Mouse (Mus musculus): ENCODE measurements around the gene Olfm4. TPM values are rescaled to one million over a fixed set of nuclear protein-coding genes. Genes with fewer than 3 reads are reported as not detected.

Gene Olfm4
- polyA plus RNA-seq, 1 experiment from 2014 or later, result 1.2 TPM

DNA sequence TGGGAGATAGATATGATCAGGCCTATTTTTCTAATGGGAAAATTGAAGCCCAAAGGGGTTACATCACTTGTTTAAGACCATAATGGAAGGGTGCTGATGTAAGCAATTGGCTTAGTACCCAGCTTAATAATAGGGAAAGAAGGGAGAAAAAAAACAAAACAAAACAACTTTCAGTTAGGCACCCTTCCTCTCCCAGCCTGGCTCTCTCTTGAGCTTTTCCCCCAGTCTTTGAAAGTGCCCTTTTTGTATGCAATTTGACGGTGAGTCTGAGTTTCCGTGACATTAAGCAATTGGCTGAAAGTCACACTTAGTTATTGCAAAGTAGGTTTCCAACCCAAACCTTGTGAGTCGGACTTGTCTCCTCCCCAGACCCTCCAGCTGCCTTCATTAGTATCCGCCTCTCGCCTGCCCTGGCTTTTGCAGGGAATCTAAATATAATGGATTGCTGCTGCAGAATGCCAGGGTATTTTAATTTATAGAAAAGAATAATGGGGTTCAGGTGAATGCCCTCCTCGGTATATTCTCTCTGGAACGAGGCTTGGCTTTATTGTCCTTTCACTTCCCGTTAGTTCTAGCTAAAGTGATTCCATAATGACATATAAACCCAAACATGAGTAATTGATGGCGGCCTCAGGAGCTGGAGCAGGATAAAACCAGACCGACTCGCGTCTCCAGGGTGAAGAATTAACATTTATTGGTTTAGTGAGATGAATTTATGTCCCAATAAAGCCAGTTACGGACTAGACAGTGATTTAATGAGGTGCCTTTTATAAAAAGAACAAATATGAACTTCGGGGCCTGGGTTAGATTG, 12.7 kb upstream of the Olfm4 start:
- Histone ChIP-seq H3K4me3 (replicated peaks; ENCODE audit: low read length) (no peak overlapping the region), H3K27ac (no peak overlapping the region), H3K9me3 (ENCODE audit: control insufficient read depth, low read length) (peaks cover 5% of the 10 kb centered on the region; the same call in 1 of the 2 replicates), H3K4me2 (replicated peaks) (no peak overlapping the region), H3K9ac (no peak overlapping the region), H3K27me3 (ENCODE audit: control insufficient read depth, insufficient read depth, low read length) (no peaks in the 10 kb centered on the region), H3K4me1 (replicated peaks; ENCODE audit: control insufficient read depth, insufficient read depth, low read length) (0 out of 2 replicates have a peak, but pooled peaks cover 3% of the 10 kb centered on the region), H3K36me3 (replicated peaks; ENCODE audit: control insufficient read depth, insufficient read depth) (no peaks in the 10 kb centered on the region)
- peak; percentile 29 for DNase-seq (ENCODE audit: low spot score)
- no peak for ATAC-seq (ENCODE audit: low FRiP score)
- WGBS, result 35% methylated on average over 14 of the region's 14 CpGs

- Histone ChIP-seq H3K36me3 (replicated peaks; ENCODE audit: control insufficient read depth, insufficient read depth) (no peaks in the 10 kb centered on the region), H3K9me3 (ENCODE audit: control insufficient read depth, low read length) (no peaks in the 10 kb centered on the region), H3K4me1 (replicated peaks; ENCODE audit: control insufficient read depth, insufficient read depth, low read length) (no peaks in the 10 kb centered on the region), H3K27ac (no peak overlapping the region), H3K4me2 (replicated peaks) (no peak overlapping the region), H3K27me3 (ENCODE audit: control insufficient read depth, insufficient read depth, low read length) (no peaks in the 10 kb centered on the region), H3K9ac (no peak overlapping the region), H3K4me3 (replicated peaks; ENCODE audit: low read length) (no peak overlapping the region)
- ATAC-seq (ENCODE audit: low FRiP score) (no peak), DNase-seq (ENCODE audit: low spot score) (no peak)
- WGBS, result 92% methylated on average over 4 of the region's 4 CpGs
Observed at GRCm38 (mm10) chr14:79981437-79981836, 2.4 kb upstream of the Olfm4 start.

DNA sequence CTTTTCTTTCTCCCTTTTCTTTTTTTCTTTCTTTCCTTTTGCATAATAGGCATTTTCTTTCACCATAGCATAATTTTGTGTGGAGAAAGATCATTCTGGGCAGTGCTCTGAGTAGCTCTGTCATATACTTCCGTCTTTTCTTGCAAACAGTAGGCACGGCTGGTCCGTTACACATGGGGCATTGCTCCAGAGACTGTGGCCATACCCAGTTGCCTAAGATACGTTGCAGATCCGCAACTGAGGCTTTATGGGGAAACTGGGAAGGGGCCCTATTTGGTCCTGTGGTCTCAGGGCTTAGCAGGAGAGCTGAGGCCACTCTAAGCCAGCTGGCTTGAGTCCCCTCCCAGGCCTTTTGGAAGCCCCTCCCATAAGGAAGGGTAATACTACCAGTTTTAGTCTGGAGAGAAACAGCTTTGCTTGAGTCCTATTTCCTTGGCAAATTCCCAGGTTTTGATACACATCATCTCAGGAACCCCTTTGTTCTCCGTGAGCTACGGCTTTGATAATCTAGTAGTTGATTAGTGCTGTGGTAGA, 1.3 kb downstream of the Olfm4 start:
- Histone ChIP-seq H3K9me3 (ENCODE audit: control insufficient read depth, low read length) (no peaks in the 10 kb centered on the region), H3K36me3 (replicated peaks; ENCODE audit: control insufficient read depth, insufficient read depth) (no peaks in the 10 kb centered on the region), H3K9ac (no peak overlapping the region), H3K27ac (no peak overlapping the region), H3K4me3 (replicated peaks; ENCODE audit: low read length) (no peak overlapping the region), H3K4me1 (replicated peaks; ENCODE audit: control insufficient read depth, insufficient read depth, low read length) (no peaks in the 10 kb centered on the region), H3K4me2 (replicated peaks) (no peak overlapping the region), H3K27me3 (ENCODE audit: control insufficient read depth, insufficient read depth, low read length) (no peaks in the 10 kb centered on the region)
- DNase-seq (ENCODE audit: low spot score) (no peak), ATAC-seq (ENCODE audit: low FRiP score) (no peak)
- 86% methylated on average over 7 of the region's 7 CpGs for WGBS

DNA sequence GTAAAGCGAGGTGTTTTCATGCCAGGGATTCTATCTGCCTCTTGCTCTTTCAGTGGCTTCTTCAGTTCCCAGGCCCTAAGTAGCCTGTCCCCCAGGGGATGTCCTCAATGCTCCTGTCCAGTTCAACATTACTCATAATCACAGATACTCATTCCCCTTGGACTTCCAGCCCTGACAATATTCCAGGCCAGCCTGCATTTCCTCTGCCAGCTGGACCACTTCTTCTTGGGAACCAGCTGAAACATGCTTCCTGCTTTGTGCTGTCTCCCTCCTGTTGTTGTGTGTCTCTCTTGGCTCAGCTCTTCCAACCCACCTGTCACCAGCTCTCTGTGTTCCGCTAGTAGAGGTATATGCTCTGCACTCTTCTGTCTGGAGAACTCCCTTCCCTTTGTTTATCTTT, 1.8 kb downstream of the Olfm4 start:
- H3K9me3 ChIP-seq (ENCODE audit: control insufficient read depth, low read length), result no peaks in the 10 kb centered on the region
- 83% methylated on average over 2 of the region's 2 CpGs for WGBS
- DNase-seq (ENCODE audit: low spot score), result no peak
- no peaks in the 10 kb centered on the region for H3K36me3 ChIP-seq (replicated peaks; ENCODE audit: control insufficient read depth, insufficient read depth)
- no peak overlapping the region for H3K9ac ChIP-seq
- H3K4me2 ChIP-seq (replicated peaks), result no peak overlapping the region
- H3K27me3 ChIP-seq (ENCODE audit: control insufficient read depth, insufficient read depth, low read length), result no peaks in the 10 kb centered on the region
- ATAC-seq (ENCODE audit: low FRiP score), result no peak
- H3K4me3 ChIP-seq (replicated peaks; ENCODE audit: low read length), result no peak overlapping the region
- no peak overlapping the region for H3K27ac ChIP-seq
- no peaks in the 10 kb centered on the region for H3K4me1 ChIP-seq (replicated peaks; ENCODE audit: control insufficient read depth, insufficient read depth, low read length)

GRCm38 (mm10) chr14:79986831-79987230, 3.0 kb downstream of the Olfm4 start:
- WGBS, result 65% methylated on average over 8 of the region's 8 CpGs

GRCm38 (mm10) chr14:79989785-79990184, 5.9 kb downstream of the Olfm4 start:
- 61% methylated on average over 4 of the region's 4 CpGs for WGBS
- H3K4me2 ChIP-seq (replicated peaks), result no peak overlapping the region

More at GRCm38 (mm10) chr14:79986831-79987230, 3.0 kb downstream of the Olfm4 start:
- no peak overlapping the region for H3K4me2 ChIP-seq (replicated peaks)
- DNase-seq (ENCODE audit: low spot score) (no peak), ATAC-seq (ENCODE audit: low FRiP score) (no peak)
- no peaks in the 10 kb centered on the region for H3K4me1 ChIP-seq (replicated peaks; ENCODE audit: control insufficient read depth, insufficient read depth, low read length)
- H3K9ac ChIP-seq, result no peak overlapping the region
- no peaks in the 10 kb centered on the region for H3K9me3 ChIP-seq (ENCODE audit: control insufficient read depth, low read length)
- no peaks in the 10 kb centered on the region for H3K36me3 ChIP-seq (replicated peaks; ENCODE audit: control insufficient read depth, insufficient read depth)
- no peak overlapping the region for H3K27ac ChIP-seq
- no peaks in the 10 kb centered on the region for H3K27me3 ChIP-seq (ENCODE audit: control insufficient read depth, insufficient read depth, low read length)
- no peak overlapping the region for H3K4me3 ChIP-seq (replicated peaks; ENCODE audit: low read length)

DNA sequence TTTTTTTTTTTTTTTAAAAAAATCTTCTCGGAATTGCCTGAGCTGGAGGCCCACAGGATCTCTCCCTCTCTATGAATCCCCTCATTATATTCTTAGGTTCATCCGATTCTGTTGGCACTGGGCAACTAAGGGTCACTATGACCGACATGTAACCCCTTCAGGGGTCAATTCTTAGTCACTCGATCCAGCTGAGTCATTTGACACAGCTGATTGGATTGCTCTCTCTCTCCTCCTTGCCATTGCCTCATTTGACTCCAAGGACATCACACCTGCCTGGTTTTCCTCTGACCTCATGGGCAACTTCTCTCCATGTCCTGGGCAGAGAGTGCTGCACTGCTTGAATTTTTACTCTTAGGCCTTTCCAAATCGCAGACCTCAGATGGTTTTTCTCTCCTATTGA, 6.7 kb downstream of the Olfm4 start:
- Histone ChIP-seq H3K9ac (no peak overlapping the region), H3K9me3 (ENCODE audit: control insufficient read depth, low read length) (no peaks in the 10 kb centered on the region), H3K4me2 (replicated peaks) (no peak overlapping the region), H3K27me3 (ENCODE audit: control insufficient read depth, insufficient read depth, low read length) (no peaks in the 10 kb centered on the region), H3K4me3 (replicated peaks; ENCODE audit: low read length) (no peak overlapping the region), H3K4me1 (replicated peaks; ENCODE audit: control insufficient read depth, insufficient read depth, low read length) (no peaks in the 10 kb centered on the region), H3K27ac (no peak overlapping the region), H3K36me3 (replicated peaks; ENCODE audit: control insufficient read depth, insufficient read depth) (no peaks in the 10 kb centered on the region)
- ATAC-seq (ENCODE audit: low FRiP score) (no peak), DNase-seq (ENCODE audit: low spot score) (no peak)
- 64% methylated on average over 5 of the region's 5 CpGs for WGBS

More at GRCm38 (mm10) chr14:79989785-79990184, 5.9 kb downstream of the Olfm4 start:
- Histone ChIP-seq H3K4me1 (replicated peaks; ENCODE audit: control insufficient read depth, insufficient read depth, low read length) (no peaks in the 10 kb centered on the region), H3K9me3 (ENCODE audit: control insufficient read depth, low read length) (no peaks in the 10 kb centered on the region), H3K27me3 (ENCODE audit: control insufficient read depth, insufficient read depth, low read length) (no peaks in the 10 kb centered on the region), H3K4me3 (replicated peaks; ENCODE audit: low read length) (no peak overlapping the region), H3K27ac (no peak overlapping the region), H3K9ac (no peak overlapping the region), H3K36me3 (replicated peaks; ENCODE audit: control insufficient read depth, insufficient read depth) (no peaks in the 10 kb centered on the region)
- ATAC-seq (ENCODE audit: low FRiP score) (no peak), DNase-seq (ENCODE audit: low spot score) (no peak)

- no peak overlapping the region for H3K9ac ChIP-seq
- H3K4me1 ChIP-seq (replicated peaks; ENCODE audit: control insufficient read depth, insufficient read depth, low read length), result peaks cover 5% of the 10 kb centered on the region; the same call in 1 of the 2 replicates
- H3K4me2 ChIP-seq (replicated peaks), result no peak overlapping the region
- 35% methylated on average over 4 of the region's 4 CpGs for WGBS
- no peaks in the 10 kb centered on the region for H3K27me3 ChIP-seq (ENCODE audit: control insufficient read depth, insufficient read depth, low read length)
- no peak overlapping the region for H3K4me3 ChIP-seq (replicated peaks; ENCODE audit: low read length)
- H3K36me3 ChIP-seq (replicated peaks; ENCODE audit: control insufficient read depth, insufficient read depth), result no peaks in the 10 kb centered on the region
- DNase-seq (ENCODE audit: low spot score) (no peak), ATAC-seq (ENCODE audit: low FRiP score) (no peak)
- H3K27ac ChIP-seq, result peak overlapping the region; percentile 47; the same call in 1 of the 2 replicates
- H3K9me3 ChIP-seq (ENCODE audit: control insufficient read depth, low read length), result no peaks in the 10 kb centered on the region
Observed at GRCm38 (mm10) chr14:79997534-79997933, 13.7 kb downstream of the Olfm4 start.

DNA sequence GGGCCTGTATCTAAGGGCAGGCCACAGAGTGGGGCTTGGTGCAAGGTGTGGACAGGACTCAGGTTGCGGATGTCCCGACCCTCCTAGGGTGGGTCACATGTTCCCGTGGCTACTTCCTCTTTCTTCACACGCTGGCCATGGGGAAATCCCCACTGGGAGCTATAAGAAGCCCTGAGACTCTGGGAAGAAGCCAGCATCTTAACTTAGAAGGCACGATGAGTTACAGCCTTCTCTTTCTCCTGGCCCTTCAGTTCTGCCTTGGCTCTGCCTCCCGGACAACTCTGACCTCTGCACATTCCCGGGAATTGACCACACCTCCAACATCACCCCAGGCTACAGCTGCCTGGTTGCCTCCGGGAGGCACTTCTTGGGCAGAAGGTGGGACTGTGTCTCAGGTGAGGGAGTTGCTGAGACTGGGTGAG, 16.2 kb downstream of the Olfm4 start:
- DNase-seq (ENCODE audit: low spot score) (no peak), ATAC-seq (ENCODE audit: low FRiP score) (no peak)
- Histone ChIP-seq H3K4me2 (replicated peaks) (no peak overlapping the region), H3K36me3 (replicated peaks; ENCODE audit: control insufficient read depth, insufficient read depth) (no peaks in the 10 kb centered on the region), H3K4me1 (replicated peaks; ENCODE audit: control insufficient read depth, insufficient read depth, low read length) (peaks cover 5% of the 10 kb centered on the region; the same call in 1 of the 2 replicates), H3K9ac (no peak overlapping the region), H3K27ac (no peak overlapping the region), H3K9me3 (ENCODE audit: control insufficient read depth, low read length) (no peaks in the 10 kb centered on the region), H3K4me3 (replicated peaks; ENCODE audit: low read length) (no peak overlapping the region), H3K27me3 (ENCODE audit: control insufficient read depth, insufficient read depth, low read length) (no peaks in the 10 kb centered on the region)
- 59% methylated on average over 8 of the region's 8 CpGs for WGBS

Data from hindbrain, embryonic 14.5 days (tissue).